Mouse (Mus musculus) right cerebral cortex, adult 2 months (tissue): Measurements from ENCODE around the gene Lmo1.

Experiments
- DNase-seq, 2 experiments: peaks; one replicate each; pipeline ENCODE4 v3.0.0; 2021 to 2022; ENCODE audit warnings: low spot score in 2 of 2

Lmo1 gene

DNA sequence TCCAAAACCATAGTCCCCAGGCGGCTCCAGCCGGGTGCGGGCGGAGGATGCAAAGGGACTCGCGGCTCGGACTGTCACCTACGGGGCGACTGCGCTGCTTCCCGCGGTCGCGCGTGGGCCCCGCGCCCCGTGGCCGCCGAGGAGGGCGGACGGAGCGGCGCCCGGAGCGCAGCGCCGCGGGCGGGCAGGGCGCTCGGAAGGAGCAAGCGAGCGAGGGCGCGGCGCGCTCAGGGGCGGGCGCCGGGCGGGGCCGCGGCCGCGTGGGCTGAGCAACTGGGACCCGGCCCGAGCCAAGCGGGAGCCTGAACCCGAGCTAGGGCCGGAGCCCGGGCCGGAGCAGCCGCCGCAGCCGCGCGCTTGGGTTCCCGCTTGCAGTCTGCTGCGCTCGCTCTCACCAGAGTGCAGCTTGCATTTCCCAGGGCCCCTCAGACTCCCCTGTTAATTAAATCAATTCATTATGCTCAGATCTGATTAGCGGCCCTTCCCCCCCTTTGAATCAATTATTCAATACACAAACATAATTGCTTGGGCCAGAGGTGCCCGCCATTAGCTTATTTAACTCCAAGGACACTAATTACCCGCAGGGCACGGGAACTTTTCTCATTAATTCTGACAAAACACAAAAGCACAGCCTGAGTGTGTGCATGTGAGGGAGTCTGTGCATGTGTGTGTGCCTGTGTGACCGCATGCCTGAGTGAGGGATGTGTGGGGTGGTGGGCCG lies at the start of gene Lmo1:
Gene Lmo1 (minus strand): TSS at position 259 of the 721 bp plus-strand sequence.
- DNase-seq, result peak in 1 of 2 experiments; percentile 40

DNA sequence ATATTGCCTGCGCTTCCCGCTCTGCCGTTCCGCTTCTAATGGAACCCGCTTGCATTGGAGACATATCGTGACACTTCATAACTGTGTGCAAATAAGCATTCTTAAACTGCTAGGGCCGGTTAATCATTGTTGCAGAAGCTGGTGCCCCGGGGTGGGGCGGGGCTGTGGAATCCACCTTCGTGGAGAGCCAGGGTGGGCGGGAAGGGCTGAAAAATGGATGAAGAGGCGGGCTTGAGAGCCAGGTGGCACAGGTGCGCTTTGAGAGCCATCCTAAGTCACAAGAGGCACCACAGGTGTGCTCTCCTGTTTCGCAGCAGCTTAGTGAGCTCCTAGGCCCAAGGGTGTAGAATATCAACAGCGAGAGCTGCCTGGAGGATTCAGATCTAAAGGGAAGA lies 46.7 kb upstream of the Lmo1 start:
- DNase-seq, result no peak

DNA sequence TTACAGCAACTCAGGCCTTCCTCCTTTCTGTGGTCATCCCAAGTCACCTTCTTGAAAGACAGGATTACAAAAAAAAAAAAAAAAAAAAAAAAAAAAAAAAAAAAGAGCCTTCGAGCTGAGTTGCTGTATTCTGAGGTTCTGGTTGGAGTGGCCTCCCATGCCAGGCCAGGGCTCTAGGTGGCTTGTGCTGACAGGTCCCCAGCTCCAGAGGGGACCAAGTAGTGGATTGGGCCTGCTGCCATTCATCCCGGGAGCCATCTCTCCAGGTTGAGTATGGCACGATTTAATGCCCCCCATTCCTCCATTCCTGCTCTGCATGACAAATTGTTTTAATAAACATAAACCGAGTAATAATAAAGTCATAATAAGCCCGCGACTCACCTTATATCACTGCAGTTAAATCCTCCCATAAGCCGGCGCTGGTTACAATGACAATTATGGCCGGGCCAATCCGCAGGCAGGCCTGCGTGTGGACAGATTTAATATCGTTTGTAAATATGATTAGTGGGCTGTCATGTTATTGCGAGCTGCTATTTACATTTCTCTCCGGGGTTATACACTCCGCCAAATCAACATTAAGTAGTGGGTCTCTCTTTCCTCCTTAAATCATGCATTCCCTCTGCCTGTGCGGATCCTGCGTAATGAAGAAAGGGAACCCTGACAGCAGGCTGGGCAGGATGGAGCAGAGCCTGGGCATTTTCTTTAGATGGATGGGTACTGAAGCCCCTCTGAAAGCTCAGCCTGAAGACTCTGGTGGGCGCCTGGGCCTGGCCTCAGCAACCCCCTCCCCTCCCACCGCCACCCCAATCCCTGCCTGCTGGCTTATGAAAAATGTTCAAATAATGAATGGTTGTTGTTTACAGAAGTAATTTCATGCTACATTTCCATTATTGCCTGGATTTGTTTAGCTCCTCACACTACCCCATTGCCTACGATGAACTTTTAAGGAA lies 46.0 kb upstream of the Lmo1 start:
- DNase-seq, result no peak

DNA sequence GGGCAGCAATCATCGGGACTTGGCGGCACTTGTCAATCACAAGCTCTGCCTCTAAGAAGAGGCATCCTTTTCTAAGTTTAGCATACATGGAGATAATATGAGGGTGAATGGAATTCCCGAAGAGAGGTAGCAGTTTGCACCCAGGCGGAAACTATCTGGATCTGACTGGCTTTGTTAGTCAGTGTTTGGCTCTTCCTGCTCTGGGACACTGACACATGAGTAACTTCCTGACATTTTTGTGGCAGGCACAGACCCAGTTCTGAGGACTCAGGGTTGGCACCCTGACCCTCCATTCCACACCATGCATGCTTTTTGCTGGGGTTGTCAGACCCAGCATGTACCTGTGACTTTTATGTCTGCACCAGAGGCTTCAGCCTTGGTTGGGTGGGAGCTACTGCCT lies 45.0 kb upstream of the Lmo1 start:
- no peak for DNase-seq

DNA sequence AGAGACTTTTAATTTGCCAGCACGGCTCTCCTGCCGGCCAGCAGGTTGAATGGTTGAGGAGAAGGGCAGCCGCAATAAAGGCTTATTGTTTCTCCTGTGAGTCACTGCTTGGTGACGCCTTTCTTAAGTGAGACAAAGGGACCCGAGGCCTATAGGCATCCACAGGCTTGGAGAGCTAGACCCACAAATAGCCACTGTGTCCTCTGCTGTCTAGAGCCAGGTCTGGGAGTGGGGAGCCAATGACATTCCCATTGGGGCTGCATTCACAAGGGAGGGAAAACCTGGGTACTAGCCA lies 43.9 kb upstream of the Lmo1 start:
- DNase-seq, result no peak

DNA sequence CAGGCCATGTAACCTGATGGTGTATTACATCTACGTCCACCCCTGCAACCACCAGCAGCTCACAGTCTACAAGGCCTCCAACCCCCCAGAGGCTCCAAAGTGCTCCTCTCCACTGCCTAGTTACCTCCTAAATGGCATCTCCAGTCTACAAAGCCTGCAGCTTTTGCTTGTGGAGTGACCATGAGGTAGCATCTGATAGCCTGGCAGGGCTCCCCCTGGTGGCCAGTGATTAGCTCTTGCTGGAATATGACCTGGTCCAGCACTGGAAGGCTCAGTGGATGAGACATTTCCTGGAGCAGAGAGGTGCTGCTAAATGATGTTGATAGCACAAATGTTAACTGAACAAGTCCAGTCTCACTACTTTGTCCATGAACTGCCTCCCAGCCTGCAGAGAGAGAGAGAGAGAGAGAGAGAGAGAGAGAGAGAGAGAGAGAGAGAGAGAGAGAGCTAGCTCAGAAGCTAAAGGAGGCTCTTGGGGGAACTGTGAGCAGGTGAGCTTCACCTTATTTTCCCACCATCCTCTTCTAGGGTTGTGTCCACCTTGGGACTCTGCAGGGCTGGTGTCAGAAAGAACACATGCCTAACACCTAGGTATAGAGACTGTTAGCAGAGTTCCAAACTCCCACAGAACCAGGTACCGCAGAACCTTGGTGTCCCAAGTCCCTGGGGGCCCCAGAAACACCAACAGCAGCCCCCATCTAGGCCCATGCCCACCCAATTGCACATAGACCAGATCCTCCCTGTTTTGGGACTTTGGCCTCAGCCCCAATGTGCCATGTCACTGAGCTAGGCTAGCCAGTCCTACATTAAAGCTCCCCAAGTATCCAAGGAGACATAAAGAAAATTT lies 43.3 kb upstream of the Lmo1 start:
- peak; percentile 82 to 85 for DNase-seq

DNA sequence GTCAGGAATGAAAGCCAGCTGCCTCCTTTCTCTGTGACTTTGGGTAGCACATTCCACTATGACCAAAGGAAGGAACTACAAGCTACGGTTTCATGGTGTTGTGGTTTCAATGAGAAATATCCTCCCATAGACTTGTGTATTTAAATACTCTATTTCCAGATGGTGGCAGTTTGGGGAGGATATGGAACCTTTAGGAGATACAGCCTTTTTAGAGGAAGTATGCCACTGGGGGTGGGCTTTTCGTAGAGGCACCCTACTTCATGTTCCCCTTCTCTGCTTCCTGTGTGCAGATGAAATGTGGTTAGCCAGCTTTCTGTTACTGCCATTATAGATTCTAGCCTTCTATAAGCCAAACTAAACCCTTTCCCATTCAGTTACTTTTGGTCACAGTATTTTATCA lies 34.8 kb upstream of the Lmo1 start:
- no peak for DNase-seq

DNA sequence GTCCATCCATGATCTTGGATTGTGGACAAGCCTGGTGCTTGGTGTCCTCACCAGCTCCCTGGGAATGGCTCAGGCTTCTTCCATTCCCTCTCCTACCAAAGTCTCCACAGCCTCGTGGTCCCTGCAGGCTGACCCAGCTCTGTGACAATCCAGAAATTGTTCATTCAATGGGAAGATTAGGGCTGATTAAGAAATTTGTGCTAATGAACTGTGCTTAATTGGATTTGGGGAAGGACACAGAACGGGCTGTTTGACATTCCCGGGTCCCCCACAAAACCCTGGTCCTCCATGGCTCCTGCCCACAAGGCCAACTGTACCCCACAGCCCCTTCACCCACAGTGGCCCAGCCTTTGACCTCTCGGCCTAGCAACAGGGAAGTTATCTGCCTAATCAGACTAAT lies 32.8 kb upstream of the Lmo1 start:
- DNase-seq, result no peak

DNA sequence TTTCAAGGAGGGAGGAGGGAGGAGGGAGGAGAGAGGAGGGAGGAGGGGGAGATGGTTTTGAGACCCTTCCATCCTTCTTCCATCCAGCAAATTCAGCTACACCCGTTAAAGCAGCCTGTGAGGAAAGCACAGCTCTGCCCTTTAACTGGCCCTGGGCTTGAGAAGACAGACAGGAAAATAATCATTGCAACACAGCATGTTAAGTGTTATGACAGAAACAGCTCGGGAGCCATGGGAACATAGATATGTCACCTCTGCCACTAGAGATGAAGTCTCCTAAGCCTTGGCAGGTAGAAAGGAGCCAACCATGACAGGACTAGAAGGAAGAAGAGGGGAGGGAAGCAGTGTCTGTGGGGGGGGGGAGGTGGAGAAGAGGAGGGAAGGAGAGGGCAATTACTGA lies 31.4 kb upstream of the Lmo1 start:
- no peak for DNase-seq

DNA sequence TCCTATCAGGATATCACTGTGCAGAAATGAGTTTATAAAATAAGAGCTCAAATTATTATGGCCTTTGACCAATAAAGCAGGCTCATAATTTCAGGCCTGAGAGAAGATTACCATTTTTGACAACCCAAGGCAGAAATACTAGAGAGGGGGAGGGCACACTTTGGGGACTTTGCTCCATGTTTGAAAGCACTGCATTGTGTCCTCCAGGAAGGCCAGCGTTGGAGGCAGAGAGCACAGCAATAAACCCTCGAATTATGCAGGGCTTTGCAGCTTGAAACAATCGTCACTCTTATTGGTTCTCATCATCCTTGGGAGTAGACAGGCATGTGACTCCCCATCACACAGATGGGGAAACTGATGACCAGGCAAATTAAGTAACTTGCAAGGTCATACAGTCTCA lies 28.1 kb upstream of the Lmo1 start:
- no peak for DNase-seq

DNA sequence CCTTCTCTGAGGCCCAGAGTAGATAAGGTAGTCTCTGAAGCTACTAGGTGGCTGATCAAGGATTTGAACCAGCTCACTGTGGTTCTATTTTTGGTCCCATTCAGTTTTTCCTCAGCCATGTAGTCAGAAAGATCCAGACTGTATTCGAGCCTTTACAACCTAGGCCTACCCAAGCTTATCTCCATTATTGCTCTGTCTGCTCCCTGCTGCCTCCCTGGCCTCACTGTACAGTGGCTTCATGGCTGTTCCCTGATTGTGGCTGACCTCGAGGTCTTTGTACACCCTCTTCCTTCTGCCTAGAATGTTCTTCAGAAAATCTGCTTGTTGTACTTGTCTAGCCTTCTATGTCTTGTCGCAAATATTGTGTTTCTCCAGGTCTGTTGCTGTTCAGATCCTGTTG lies 25.6 kb upstream of the Lmo1 start:
- DNase-seq, result no peak

DNA sequence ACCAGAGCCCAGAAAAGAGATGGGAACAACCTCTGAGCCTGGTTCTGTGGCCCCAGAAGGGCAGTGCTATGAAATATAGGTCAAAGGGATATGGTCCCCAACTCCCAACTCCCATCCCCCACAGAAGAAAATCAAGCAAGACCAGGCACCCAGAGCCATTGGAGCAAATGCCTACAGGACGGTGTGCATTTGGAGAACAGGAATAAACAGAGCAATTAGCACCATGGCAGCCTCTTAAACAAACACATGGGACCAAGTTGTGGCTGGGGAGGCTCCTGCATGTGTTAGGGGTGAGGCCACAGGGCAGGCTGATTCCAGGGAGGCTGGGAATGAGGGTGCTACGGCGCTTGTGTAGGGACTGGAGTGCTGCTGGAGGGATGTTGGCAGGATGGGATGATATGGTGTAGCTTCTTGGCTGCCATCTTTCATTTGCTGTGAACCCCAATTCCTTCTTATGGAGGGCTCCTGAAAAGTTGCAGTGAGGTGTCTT lies 22.2 kb upstream of the Lmo1 start:
- no peak for DNase-seq

DNA sequence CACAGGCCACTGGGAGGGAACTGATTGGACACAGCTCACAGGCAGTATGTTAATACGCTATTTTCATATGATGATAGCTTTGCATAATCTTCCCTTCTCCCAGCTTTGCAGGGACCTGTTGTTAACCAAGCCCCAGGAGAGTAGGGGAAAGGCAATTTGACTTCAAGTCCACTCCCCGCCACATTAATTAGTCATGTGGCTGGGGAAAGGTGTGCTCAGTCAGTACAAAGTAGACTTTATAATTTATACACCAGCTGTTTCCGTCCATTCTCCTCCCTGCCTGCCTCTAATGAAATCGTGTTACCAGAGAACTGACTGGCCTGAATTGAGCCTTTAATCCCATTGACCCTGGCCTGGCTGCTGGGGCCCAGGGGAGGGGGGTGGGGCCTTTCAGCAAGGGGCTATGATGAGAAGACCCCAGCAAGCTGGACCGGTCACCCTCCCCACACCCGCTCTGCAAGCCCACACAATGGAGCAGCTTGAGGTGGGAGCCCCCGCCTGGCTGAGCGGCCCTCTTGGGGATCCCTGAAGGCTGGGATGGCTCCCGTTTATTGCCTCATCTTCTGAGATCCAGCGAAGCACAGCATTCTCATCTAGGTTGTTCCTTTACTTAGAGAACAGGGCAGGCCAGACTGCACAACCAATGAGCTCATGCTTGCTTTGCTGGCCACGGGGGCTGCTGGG lies 21.5 kb upstream of the Lmo1 start:
- DNase-seq, result no peak

DNA sequence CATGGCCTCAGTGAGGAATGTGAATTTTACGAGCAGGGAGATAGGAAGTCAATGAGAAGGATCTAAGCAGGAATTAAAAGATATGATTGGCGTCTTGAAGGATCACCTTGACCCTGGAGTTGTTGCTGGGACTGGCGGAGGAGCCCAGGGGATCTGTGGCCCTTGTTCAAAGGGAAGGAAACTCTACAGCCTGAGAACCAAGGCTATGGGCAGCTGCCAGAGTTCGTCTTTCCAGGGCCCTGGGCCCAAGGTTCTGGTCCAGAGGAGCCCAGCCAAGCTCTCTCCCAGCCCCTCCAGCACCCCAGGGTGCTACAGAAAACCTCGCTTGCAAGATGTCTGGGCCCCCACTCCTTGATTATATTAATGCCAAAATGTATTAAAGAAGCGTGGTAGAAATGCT lies 21.0 kb upstream of the Lmo1 start:
- no peak for DNase-seq

DNA sequence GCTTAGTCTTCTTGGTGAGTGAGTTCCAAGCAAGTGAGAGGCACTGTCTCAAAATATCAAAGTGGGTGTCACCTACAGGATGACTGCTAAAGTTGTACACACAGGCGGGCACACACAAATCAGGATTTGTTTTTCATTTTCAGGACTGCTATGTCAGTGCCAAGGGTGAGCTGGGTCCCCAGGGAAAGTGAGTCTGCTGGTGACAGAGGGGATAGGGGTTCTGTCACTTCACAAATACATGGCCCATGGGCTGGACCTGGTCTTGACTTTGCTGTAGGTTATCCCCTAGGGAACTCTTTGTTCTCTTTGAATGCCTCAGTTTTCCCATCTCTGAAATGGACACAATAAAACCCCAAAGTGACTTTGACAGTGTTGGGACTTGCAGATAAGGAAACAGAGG lies 19.8 kb upstream of the Lmo1 start:
- no peak for DNase-seq

DNA sequence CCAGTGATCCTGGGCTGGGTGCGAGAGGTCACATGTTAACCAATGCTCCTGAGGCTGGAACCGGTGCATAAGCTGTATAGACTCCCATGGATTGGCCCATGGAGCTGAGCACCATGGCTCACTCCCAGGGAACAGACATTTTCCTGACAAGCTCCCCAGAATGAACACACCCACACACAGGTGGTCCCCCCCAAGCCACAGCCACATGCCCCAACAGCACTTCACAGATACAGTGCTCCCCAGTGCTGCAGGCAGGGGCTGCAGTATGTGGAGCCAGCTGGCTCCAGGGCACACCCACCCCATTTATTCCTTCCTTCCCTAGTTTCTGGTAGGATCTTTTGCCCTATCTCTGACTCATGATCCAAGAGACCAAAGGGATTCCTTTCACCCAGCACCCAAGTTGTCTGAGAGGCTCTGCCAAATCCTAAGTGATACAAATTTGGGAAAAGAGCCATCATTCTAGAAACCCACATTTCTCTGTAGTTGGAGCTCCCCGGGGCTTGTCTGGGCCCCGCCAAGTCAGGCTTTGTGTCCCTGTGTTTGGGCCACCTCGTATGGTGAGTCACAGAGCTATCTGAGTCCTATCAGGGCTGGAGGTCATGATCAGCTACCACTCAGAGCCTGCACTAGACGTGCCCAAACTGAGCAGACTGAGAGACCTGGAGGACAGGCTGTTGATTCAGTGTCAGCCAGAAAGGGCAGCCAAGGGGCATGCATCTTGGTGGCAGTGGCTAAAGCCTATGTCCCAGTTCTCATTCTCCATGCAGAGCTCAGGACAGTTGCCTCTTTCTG lies 12.4 kb upstream of the Lmo1 start:
- no peak for DNase-seq

DNA sequence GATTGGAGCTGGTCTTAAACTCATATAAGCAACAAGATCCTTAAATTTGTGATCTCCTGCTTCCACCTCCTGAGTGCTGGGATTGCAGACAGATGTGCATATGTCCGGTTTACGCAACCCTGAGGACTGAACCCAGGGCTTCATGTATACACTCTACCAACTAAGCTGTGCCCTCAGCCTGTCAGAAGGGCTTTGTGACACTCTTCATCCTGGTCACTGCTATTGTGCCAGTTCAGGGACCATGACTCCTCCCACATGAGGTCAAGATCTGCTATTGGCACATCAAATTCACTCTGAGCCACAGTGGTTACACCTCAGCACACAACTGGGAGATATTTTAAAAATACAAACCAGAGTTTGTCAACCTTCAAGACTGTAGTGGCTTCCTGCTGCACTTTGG lies 11.0 kb upstream of the Lmo1 start:
- DNase-seq, result no peak

DNA sequence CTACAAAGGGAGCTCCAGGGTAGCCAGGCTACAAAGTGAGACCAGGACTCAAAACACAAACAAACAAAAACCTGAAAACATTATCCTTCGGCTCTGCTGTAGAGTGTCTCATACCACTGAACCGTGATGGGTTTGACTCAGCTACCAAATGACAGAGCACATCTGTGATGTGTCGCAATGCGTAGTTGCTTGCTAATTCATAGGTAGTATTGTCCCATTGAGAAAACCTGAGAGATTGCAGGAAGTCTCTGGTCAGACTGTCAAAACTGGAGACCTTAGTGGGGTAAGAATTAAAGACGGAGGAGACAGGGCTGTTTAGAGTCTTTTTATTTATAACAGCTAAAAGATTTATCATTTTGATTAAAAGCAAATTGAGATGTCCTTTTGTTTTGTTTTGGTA lies 10.6 kb upstream of the Lmo1 start:
- DNase-seq, result no peak

DNA sequence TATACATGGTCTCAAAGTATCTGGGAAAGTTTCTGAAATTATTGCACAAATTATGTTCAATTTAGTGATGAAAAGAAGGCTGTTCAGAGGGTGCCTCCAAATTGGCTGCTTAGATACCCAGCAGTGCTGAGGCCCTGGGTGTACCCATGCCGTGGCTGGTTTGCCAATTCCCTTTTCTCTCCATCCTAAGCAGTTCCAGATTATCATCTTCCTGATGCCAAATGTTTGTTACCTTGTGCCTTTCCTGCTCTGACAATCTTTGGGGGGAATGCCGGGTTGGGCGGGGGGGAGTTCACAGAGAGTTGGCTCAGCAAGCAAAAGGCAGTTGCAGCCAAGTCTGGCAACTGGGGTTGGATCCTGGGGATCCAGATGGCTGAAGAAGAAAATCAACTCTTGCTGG lies 1.7 kb upstream of the Lmo1 start:
- no peak for DNase-seq

DNA sequence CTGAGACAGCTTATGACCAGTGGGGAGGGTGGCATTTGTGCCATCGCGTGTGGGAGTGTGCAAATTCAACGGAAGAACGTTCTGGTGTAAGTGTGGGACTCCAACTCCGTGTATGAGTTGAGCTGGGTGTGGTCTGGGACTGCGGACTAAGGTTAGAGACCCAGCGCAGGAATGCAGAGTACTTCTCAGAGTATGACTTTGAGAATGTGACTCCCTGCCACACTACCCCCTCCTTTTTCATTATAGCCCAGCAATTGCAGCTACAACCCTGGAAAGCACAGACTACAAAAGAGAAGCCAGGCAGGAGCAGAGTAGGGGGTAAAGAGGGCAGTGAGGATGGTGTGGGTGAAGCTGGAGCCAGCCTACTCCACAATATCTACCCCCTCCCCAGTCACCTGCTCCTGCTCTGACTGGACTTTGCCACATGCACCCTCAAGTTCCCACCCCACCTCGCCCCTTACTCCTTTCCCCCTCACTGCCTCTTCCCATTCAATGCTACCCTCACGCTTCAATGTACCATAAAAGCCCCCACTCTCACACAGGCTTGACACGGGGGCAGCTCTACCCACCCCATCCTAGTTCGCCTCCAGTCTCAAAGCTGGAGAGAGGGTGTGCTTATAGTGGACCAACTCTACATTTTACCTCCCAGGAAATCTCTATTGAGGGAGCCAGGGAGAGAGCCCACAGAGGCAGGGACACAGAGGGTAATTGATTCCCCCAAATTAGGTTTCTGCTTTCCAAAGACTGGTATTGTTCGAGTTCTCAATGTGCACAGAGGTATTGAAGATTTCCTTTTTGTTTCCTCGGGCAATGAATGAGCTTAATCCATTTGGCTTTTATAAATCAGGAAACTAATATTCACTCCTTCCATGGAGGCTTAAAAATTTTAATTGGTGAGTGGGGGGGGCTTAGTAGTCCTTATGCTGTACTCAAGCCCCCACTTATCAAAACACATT lies 941 bp upstream of the Lmo1 start:
- no peak for DNase-seq
